Mouse (Mus musculus) lung, adult 2 months (tissue): Measurements from ENCODE around the gene Pck1.

Experiments
- CTCF ChIP-seq: fragments of 200-500 bp; IDR thresholded peaks from 2 replicates; pipeline ENCODE4 v1.5.1; 2011; ENCODE audit warnings: mild to moderate bottlenecking, low read length, control low read depth; ENCODE audit not compliant: insufficient read depth
- POLR2A ChIP-seq: fragments of 200-500 bp; IDR thresholded peaks from 2 replicates; pipeline ENCODE4 v1.6.1; 2011; ENCODE audit warnings: low read depth, mild to moderate bottlenecking, control low read depth, low read length, borderline replicate concordance; ENCODE audit errors: extremely low read depth

DNA sequence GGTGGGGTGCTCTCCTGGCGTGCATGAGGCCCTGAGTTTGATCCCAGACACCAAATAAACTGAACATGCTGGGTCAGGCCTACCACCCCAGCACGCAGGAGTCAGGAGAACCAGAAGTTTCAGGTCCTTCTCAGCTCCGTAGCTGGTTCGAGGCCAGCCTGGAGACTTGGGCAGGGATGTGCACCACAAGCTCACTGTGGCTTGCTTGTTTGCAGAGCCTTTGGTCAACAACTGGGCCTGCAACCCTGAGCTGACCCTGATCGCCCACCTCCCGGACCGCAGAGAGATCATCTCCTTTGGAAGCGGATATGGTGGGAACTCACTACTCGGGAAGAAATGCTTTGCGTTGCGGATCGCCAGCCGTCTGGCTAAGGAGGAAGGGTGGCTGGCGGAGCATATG lies 2.1 kb downstream of the Pck1 start:
- TF ChIP-seq POLR2A (no peak), CTCF (no peak)
